Mouse (Mus musculus) myocyte (in vitro differentiated cells): Measurements from ENCODE around the gene Caprin1. TPM values are rescaled to one million over a fixed set of nuclear protein-coding genes. Genes with fewer than 3 reads are reported as not detected.

Experiments
- H3K27me3 ChIP-seq: one replicate; pipeline ENCODE4 v1.6.1; 2011; ENCODE audit not compliant: control insufficient read depth, insufficient read depth, insufficient read length
- H3K36me3 ChIP-seq: one replicate; pipeline ENCODE4 v1.6.1; 2011; ENCODE audit not compliant: control insufficient read depth, insufficient read depth
- H3K4me2 ChIP-seq: one replicate; pipeline ENCODE4 v1.6.1; 2011; ENCODE audit warnings: low read depth, control low read depth
- H3K4me3 ChIP-seq: one replicate; pipeline ENCODE4 v1.5.1; 2011; ENCODE audit warnings: mild to moderate bottlenecking, control low read depth, moderate library complexity
- H3K79me2 ChIP-seq: one replicate; pipeline ENCODE4 v1.6.1; 2011; ENCODE audit not compliant: control insufficient read depth, insufficient read depth
- H3ac ChIP-seq: one replicate; pipeline ENCODE4 v1.6.1; 2011; ENCODE audit not compliant: control insufficient read depth, insufficient read length
- CEBPB ChIP-seq: IDR thresholded peaks from 2 replicates; pipeline ENCODE4 v1.6.1; 2011; ENCODE audit warnings: mild to moderate bottlenecking, moderate library complexity; ENCODE audit not compliant: poor library complexity, insufficient read depth, severe bottlenecking
- E2F4 ChIP-seq: IDR thresholded peaks from one replicate; pipeline ENCODE4 v1.6.1; 2011; ENCODE audit warnings: mild to moderate bottlenecking, control low read depth, moderate library complexity; ENCODE audit not compliant: insufficient read depth
- MAX ChIP-seq: IDR thresholded peaks from one replicate; pipeline ENCODE4 v1.6.1; 2011; ENCODE audit warnings: low read depth, mild to moderate bottlenecking, control low read depth
- MYOD1 ChIP-seq, 3 experiments: IDR thresholded peaks; one replicate each; pipeline ENCODE4 v1.6.1; 2011; ENCODE audit warnings: control low read depth in 2 of 3, low read depth in 2 of 3, mild to moderate bottlenecking in 2 of 3, moderate library complexity in 1 of 3; ENCODE audit not compliant: insufficient read length in 2 of 3, control insufficient read depth in 1 of 3
- MYOG ChIP-seq, 3 experiments: IDR thresholded peaks; one replicate each; pipeline ENCODE4 v1.6.1; 2011; ENCODE audit warnings: control low read depth in 2 of 3, low read depth in 2 of 3, mild to moderate bottlenecking in 2 of 3; ENCODE audit not compliant: insufficient read length in 2 of 3, control insufficient read depth in 1 of 3, insufficient read depth in 1 of 3
- POLR2A ChIP-seq: IDR thresholded peaks from one replicate; pipeline ENCODE4 v1.6.1; 2011; ENCODE audit warnings: low read depth, mild to moderate bottlenecking, control low read depth, moderate library complexity; ENCODE audit not compliant: insufficient read length
- POLR2AphosphoS2 ChIP-seq: IDR thresholded peaks from one replicate; pipeline ENCODE4 v1.6.1; 2011; ENCODE audit warnings: low read depth, control low read depth; ENCODE audit not compliant: insufficient read length
- REST ChIP-seq: IDR thresholded peaks from one replicate; pipeline ENCODE4 v1.6.1; 2011; ENCODE audit warnings: mild to moderate bottlenecking, control low read depth, moderate library complexity; ENCODE audit not compliant: insufficient read depth, insufficient read length
- SRF ChIP-seq: IDR thresholded peaks from one replicate; pipeline ENCODE4 v1.6.1; 2011; ENCODE audit warnings: low read depth; ENCODE audit not compliant: control insufficient read depth, insufficient read length
- TCF12 ChIP-seq: IDR thresholded peaks from one replicate; pipeline ENCODE4 v1.6.1; 2011; ENCODE audit warnings: mild to moderate bottlenecking, control low read depth; ENCODE audit not compliant: poor library complexity, insufficient read depth, severe bottlenecking
- TCF3 ChIP-seq: IDR thresholded peaks from one replicate; pipeline ENCODE4 v1.6.1; 2011; ENCODE audit warnings: low read depth, control low read depth; ENCODE audit not compliant: insufficient read length
- USF1 ChIP-seq: IDR thresholded peaks from one replicate; pipeline ENCODE4 v1.6.1; 2011; ENCODE audit warnings: low read depth, mild to moderate bottlenecking, control low read depth, moderate library complexity
- polyA plus RNA-seq: library from polyadenylated mRNA; unstranded; fragments of >200 nt; fragmentation: generic; extraction: Trizol; gene quantifications from one replicate; pipeline ENCODE4 v1.2.1, GENCODE M21; 2012; ENCODE audit warnings: missing spikeins

The Caprin1 gene
- polyA plus RNA-seq, 1 experiment, result 99.6 TPM

GRCm38 (mm10) chr2:103747891-103748290 is 49.6 kb downstream of the Caprin1 start:
- TF ChIP-seq MAX (no peak), SRF (no peak), POLR2A (no peak), E2F4 (no peak), MYOD1 (IDR thresholded peaks at IDR 0.05; ENCODE audit: control insufficient read depth in 1 of 3, insufficient read length in 2 of 3, low read depth in 2 of 3) (no peak), TCF3 (no peak), TCF12 (no peak), CEBPB (no peak), USF1 (no peak), MYOG (IDR thresholded peaks at IDR 0.05; ENCODE audit: control insufficient read depth in 1 of 3, insufficient read depth in 1 of 3, insufficient read length in 2 of 3, low read depth in 2 of 3) (no peak), POLR2AphosphoS2 (no peak), REST (no peak)
- H3K4me2 ChIP-seq, result no peak overlapping the region
- H3K36me3 ChIP-seq, result peaks cover 20% of the 10 kb centered on the region
- H3K79me2 ChIP-seq, result no peaks in the 10 kb centered on the region
- H3ac ChIP-seq, result no peak overlapping the region
- no peak overlapping the region for H3K4me3 ChIP-seq
- no peaks in the 10 kb centered on the region for H3K27me3 ChIP-seq

GRCm38 (mm10) chr2:103746761-103747160 is 50.7 kb downstream of the Caprin1 start:
- Histone ChIP-seq H3K79me2 (no peaks in the 10 kb centered on the region), H3K36me3 (peaks cover 16% of the 10 kb centered on the region), H3K4me3 (no peak overlapping the region), H3K27me3 (no peaks in the 10 kb centered on the region), H3ac (no peak overlapping the region), H3K4me2 (no peak overlapping the region)
- TF ChIP-seq POLR2AphosphoS2 (no peak), POLR2A (no peak), MYOG (IDR thresholded peaks at IDR 0.05; ENCODE audit: control insufficient read depth in 1 of 3, insufficient read depth in 1 of 3, insufficient read length in 2 of 3, low read depth in 2 of 3) (no peak), TCF3 (no peak), REST (no peak), SRF (no peak), CEBPB (no peak), TCF12 (no peak), USF1 (no peak), MAX (no peak), E2F4 (no peak), MYOD1 (IDR thresholded peaks at IDR 0.05; ENCODE audit: control insufficient read depth in 1 of 3, insufficient read length in 2 of 3, low read depth in 2 of 3) (no peak)

- TF ChIP-seq MAX, result no peak
- TF ChIP-seq CEBPB, result no peak
- TF ChIP-seq E2F4, result no peak
- no peak for TF ChIP-seq TCF12
- TF ChIP-seq POLR2AphosphoS2, result no peak
- no peak for TF ChIP-seq TCF3
- no peak for TF ChIP-seq MYOD1 (IDR thresholded peaks at IDR 0.05; ENCODE audit: control insufficient read depth in 1 of 3, insufficient read length in 2 of 3, low read depth in 2 of 3)
- TF ChIP-seq USF1, result no peak
- no peak for TF ChIP-seq SRF
- no peak for TF ChIP-seq REST
- no peak for TF ChIP-seq POLR2A
- TF ChIP-seq MYOG (IDR thresholded peaks at IDR 0.05; ENCODE audit: control insufficient read depth in 1 of 3, insufficient read depth in 1 of 3, insufficient read length in 2 of 3, low read depth in 2 of 3), result no peak
- H3K79me2 ChIP-seq, result no peaks in the 10 kb centered on the region
- no peak overlapping the region for H3K4me2 ChIP-seq
- H3K27me3 ChIP-seq, result no peaks in the 10 kb centered on the region
- peaks cover 20% of the 10 kb centered on the region for H3K36me3 ChIP-seq
- H3ac ChIP-seq, result no peak overlapping the region
- H3K4me3 ChIP-seq, result no peak overlapping the region
Observed at GRCm38 (mm10) chr2:103746096-103746495, 51.4 kb downstream of the Caprin1 start.

GRCm38 (mm10) chr2:103745481-103745880 is 52.0 kb downstream of the Caprin1 start:
- H3ac ChIP-seq, result no peak overlapping the region
- no peak overlapping the region for H3K4me2 ChIP-seq
- H3K79me2 ChIP-seq, result no peaks in the 10 kb centered on the region
- H3K4me3 ChIP-seq, result no peak overlapping the region
- TF ChIP-seq TCF3, result no peak
- no peak for TF ChIP-seq USF1
- no peak for TF ChIP-seq MAX
- TF ChIP-seq REST, result no peak
- no peaks in the 10 kb centered on the region for H3K27me3 ChIP-seq
- peaks cover 19% of the 10 kb centered on the region for H3K36me3 ChIP-seq

- Histone ChIP-seq H3K27me3 (no peaks in the 10 kb centered on the region), H3K36me3 (peaks cover 17% of the 10 kb centered on the region), H3K4me2 (no peak overlapping the region), H3K4me3 (no peak overlapping the region), H3ac (no peak overlapping the region), H3K79me2 (no peaks in the 10 kb centered on the region)
- no peak for TF ChIP-seq MYOG (IDR thresholded peaks at IDR 0.05; ENCODE audit: control insufficient read depth in 1 of 3, insufficient read depth in 1 of 3, insufficient read length in 2 of 3, low read depth in 2 of 3)
- TF ChIP-seq TCF3, result no peak
- TF ChIP-seq MAX, result no peak
- no peak for TF ChIP-seq CEBPB
Observed at GRCm38 (mm10) chr2:103743988-103744387, 53.5 kb downstream of the Caprin1 start.
